Mouse (Mus musculus): ENCODE measurements around the gene Focad. TPM values are rescaled to one million over a fixed set of nuclear protein-coding genes. Genes with fewer than 3 reads are reported as not detected.

The Focad gene
- polyA plus RNA-seq, 1 experiment = 22.5 TPM

DNA sequence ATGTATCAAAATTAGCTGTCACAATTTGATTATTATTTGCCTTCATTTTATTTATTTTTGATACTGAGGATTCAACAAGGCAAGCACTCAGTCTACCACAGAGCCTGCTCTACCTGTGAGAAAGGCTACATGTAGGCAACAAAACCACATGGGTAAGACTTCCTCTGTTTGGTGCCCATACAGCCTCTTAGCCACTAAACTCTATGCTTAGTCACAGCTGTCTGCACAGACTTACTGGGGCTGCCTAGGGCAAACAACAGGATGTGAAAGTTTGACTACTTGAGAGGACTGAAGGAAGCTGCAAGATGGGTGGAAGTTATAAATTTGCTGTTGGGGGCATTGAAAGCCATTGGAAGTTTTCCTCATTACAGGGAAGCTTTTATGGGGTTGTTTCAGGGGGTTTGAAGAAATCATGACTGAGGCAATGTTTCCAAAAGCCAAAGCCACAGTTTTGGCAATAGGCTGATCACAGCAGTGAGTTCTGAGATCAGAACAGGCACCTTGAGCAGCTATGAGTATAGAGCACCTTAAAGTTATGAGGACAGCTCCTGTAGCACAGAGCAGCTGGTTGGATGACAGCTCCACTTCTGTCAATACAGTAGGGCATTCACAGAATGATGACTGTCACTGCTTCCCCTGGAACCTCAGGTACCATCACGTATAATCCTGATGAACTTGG lies 355.8 kb downstream of the Focad start:
- TF ChIP-seq EP300 (IDR thresholded peaks at IDR 0.05; ENCODE audit: insufficient read depth, low read depth, low read length) = no peak
- TF ChIP-seq CTCF (IDR thresholded peaks at IDR 0.05; ENCODE audit: low read depth, low read length) = no peak
- no peak for TF ChIP-seq POLR2A (IDR thresholded peaks at IDR 0.05; ENCODE audit: insufficient read depth, low read length)
- H3K9ac ChIP-seq (ENCODE audit: low read depth, poor library complexity, severe bottlenecking) = no peak overlapping the region
- H3K27me3 ChIP-seq (ENCODE audit: control insufficient read depth, insufficient read depth, low read length, poor library complexity, severe bottlenecking) = no peaks in the 10 kb centered on the region
- no peak overlapping the region for H3K27ac ChIP-seq (ENCODE audit: insufficient read depth, low read length)
- H3K36me3 ChIP-seq (ENCODE audit: control insufficient read depth, insufficient read depth, low read length, poor library complexity, severe bottlenecking) = no peaks in the 10 kb centered on the region
- H3K4me1 ChIP-seq (ENCODE audit: control insufficient read depth, insufficient read depth, low read length) = no peaks in the 10 kb centered on the region
- no peak overlapping the region for H3K4me3 ChIP-seq (ENCODE audit: low read depth, low read length)
- no peaks in the 10 kb centered on the region for H3K9me3 ChIP-seq (replicated peaks; ENCODE audit: control insufficient read depth, insufficient read depth, low read length, poor library complexity, severe bottlenecking)

DNA sequence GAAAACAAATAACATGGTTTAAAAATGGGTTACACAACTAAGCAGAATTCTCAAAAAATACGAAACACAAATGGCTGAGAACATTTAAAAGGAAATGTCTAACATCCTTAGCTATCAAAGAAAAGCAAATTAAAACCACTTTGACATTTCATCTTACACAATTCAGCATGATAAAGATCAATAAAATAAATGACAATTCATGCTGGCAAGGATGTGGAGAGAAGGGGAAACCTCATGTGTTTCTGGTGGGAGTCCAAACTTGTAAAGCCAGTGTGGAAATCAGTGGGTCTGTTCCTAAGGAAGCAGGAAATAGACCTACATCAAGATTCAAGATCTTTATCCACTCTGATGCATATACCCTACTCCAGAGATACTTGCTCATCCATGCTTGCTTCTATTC lies 363.7 kb downstream of the Focad start:
- Histone ChIP-seq H3K27me3 (ENCODE audit: control insufficient read depth, insufficient read depth, low read length, poor library complexity, severe bottlenecking) (no peaks in the 10 kb centered on the region), H3K9me3 (replicated peaks; ENCODE audit: control insufficient read depth, insufficient read depth, low read length, poor library complexity, severe bottlenecking) (no peaks in the 10 kb centered on the region), H3K36me3 (ENCODE audit: control insufficient read depth, insufficient read depth, low read length, poor library complexity, severe bottlenecking) (no peaks in the 10 kb centered on the region), H3K4me1 (ENCODE audit: control insufficient read depth, insufficient read depth, low read length) (no peaks in the 10 kb centered on the region), H3K27ac (ENCODE audit: insufficient read depth, low read length) (no peak overlapping the region), H3K9ac (ENCODE audit: low read depth, poor library complexity, severe bottlenecking) (no peak overlapping the region), H3K4me3 (ENCODE audit: low read depth, low read length) (no peak overlapping the region)
- TF ChIP-seq POLR2A (IDR thresholded peaks at IDR 0.05; ENCODE audit: insufficient read depth, low read length) = no peak
- TF ChIP-seq EP300 (IDR thresholded peaks at IDR 0.05; ENCODE audit: insufficient read depth, low read depth, low read length) = no peak
- TF ChIP-seq CTCF (IDR thresholded peaks at IDR 0.05; ENCODE audit: low read depth, low read length) = no peak

DNA sequence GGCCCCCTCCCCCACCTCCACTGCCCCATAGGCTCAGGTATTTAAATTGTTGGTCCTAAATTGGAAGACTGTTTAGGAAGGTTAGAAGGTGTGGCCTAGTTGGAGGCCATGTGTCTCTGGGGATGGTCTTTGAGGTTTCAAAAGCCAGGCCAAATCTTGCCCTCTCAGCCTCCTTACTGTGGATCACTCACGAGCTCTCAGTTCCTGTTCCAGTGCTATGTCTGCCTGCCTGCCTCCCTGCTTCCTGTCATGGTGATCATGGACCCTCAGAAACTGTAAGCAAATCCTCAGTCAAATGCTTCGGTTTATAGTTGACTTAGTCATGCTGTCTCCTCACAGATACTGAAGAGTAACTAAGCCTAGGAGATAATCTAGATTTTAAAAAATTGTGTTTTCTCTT lies 364.2 kb downstream of the Focad start:
- Histone ChIP-seq H3K9ac (ENCODE audit: low read depth, poor library complexity, severe bottlenecking) (no peak overlapping the region), H3K4me1 (ENCODE audit: control insufficient read depth, insufficient read depth, low read length) (no peaks in the 10 kb centered on the region), H3K9me3 (replicated peaks; ENCODE audit: control insufficient read depth, insufficient read depth, low read length, poor library complexity, severe bottlenecking) (no peaks in the 10 kb centered on the region), H3K4me3 (ENCODE audit: low read depth, low read length) (no peak overlapping the region), H3K27ac (ENCODE audit: insufficient read depth, low read length) (no peak overlapping the region), H3K36me3 (ENCODE audit: control insufficient read depth, insufficient read depth, low read length, poor library complexity, severe bottlenecking) (no peaks in the 10 kb centered on the region), H3K27me3 (ENCODE audit: control insufficient read depth, insufficient read depth, low read length, poor library complexity, severe bottlenecking) (no peaks in the 10 kb centered on the region)
- TF ChIP-seq POLR2A (IDR thresholded peaks at IDR 0.05; ENCODE audit: insufficient read depth, low read length) (no peak), EP300 (IDR thresholded peaks at IDR 0.05; ENCODE audit: insufficient read depth, low read depth, low read length) (no peak), CTCF (IDR thresholded peaks at IDR 0.05; ENCODE audit: low read depth, low read length) (no peak)

Other genes starting within 250 kb of the Focad start
- 17.9 and 19.2 TPM in 2 replicates for gene Mllt3, start 61.3 kb upstream of the Focad start, polyA plus RNA-seq (2011; ENCODE audit: insufficient read depth, insufficient read length, low read depth, missing spikeins)

Data from ES-Bruce4 (cell line).